18 mouse cellular contexts compared by ENCODE assay signal in the genomic region with DNA sequence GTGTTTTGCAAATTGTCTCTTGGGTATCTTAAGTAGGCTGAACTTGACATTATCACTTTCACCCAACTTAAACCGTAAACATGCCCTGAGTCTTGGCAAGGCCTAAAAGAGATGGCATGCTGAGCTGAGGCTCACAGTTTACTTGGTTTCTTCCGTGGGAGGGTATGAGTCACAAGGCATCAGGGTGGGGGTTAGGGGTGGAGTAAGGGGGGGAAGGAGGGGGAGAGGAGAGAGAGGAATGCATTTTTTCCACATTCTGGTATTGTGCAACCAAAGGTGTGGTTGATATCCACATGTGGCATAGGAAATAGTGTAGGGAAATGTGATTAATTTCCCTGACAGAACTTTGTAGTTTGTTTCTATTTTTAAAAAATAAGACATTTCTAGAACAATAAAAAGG. TPM values are rescaled to one million over a fixed set of nuclear protein-coding genes. Genes with fewer than 3 reads are reported as not detected.
A peak's percentile ranks its signal among the peaks of the same experiment; 100 is the strongest.
DNase-seq lines count a peak whose midpoint lies in the region; ATAC-seq and TF ChIP-seq lines count a peak whose summit lies in the region.
"Had no signal": no experiment of that assay in that cellular context is flagged by ENCODE, and none has a peak within 500 bp of the region (broad histone marks: within the 10 kb centered on the region; RNA-seq: fewer than 3 reads in every experiment).

No protein-coding gene starts in this region.

- 47% methylated on average over 2 of the region's 2 CpGs for WGBS in intestine, embryonic 15.5 days
- WGBS in intestine, postnatal 0 days = 40% methylated on average over 2 of the region's 2 CpGs

- H3K36me3 ChIP-seq in intestine, embryonic 15.5 days = no peaks in the 10 kb centered on the region
- H3K36me3 ChIP-seq in intestine, postnatal 0 days (ENCODE audit: control insufficient read depth, insufficient read depth) = no peaks in the 10 kb centered on the region
- H3K36me3 ChIP-seq in C2C12 (ENCODE audit: control insufficient read depth, insufficient read depth) = no peaks in the 10 kb centered on the region
- H3K36me3 ChIP-seq: embryonic facial prominence, embryonic 12.5 days; forebrain, embryonic 10.5 days; heart, embryonic 15.5 days; hindbrain, embryonic 12.5 days had no signal

- ATAC-seq in intestine, embryonic 15.5 days = peak; percentile 44; the same call in 1 of the 2 replicates
- ATAC-seq in intestine, postnatal 0 days = no peak

- H3K4me3 ChIP-seq in intestine, embryonic 15.5 days (replicated peaks) = no peak overlapping the region
- H3K4me3 ChIP-seq in intestine, postnatal 0 days (ENCODE audit: low read depth, low read length) = no peak overlapping the region
- H3K4me3 ChIP-seq in C2C12 (ENCODE audit: insufficient read depth, poor library complexity, severe bottlenecking) = no peak overlapping the region
- H3K4me3 ChIP-seq: embryonic facial prominence, embryonic 12.5 days; forebrain, embryonic 10.5 days; heart, embryonic 15.5 days; hindbrain, embryonic 12.5 days had no signal

- no peaks in the 10 kb centered on the region for H3K79me3 ChIP-seq in C2C12 (ENCODE audit: low read depth)

- no peak overlapping the region for H3K9ac ChIP-seq in intestine, embryonic 15.5 days
- H3K9ac ChIP-seq in intestine, postnatal 0 days (ENCODE audit: low read depth, low read length) = no peak overlapping the region
- H3K9ac ChIP-seq: embryonic facial prominence, embryonic 12.5 days; heart, embryonic 15.5 days; hindbrain, embryonic 12.5 days had no signal

- H3K79me2 ChIP-seq in C2C12 (ENCODE audit: control insufficient read depth, insufficient read depth) = no peaks in the 10 kb centered on the region

- DNase-seq in fibroblast of lung, adult 2 months (ENCODE audit: low read depth) = peak; percentile 46
- DNase-seq in lung, postnatal 4 days = peak; percentile 40 to 42
- no peak for DNase-seq in left cerebral cortex, postnatal 36 days (ENCODE audit: low spot score in 2 of 2)
- DNase-seq in cerebellum, postnatal 14 days = no peak
- DNase-seq: cerebellum, adult 9-11 months; kidney, adult 9 months; liver had no signal

- H3ac ChIP-seq in C2C12 (ENCODE audit: control insufficient read depth, insufficient read length, low read depth) = no peak overlapping the region

- H3K27ac ChIP-seq in intestine, embryonic 15.5 days = no peak overlapping the region
- H3K27ac ChIP-seq in intestine, postnatal 0 days (ENCODE audit: low read depth, low read length) = no peak overlapping the region
- H3K27ac ChIP-seq: embryonic facial prominence, embryonic 12.5 days; forebrain, embryonic 10.5 days; heart, embryonic 15.5 days; hindbrain, embryonic 12.5 days had no signal

- TF ChIP-seq CTCF in intestine, postnatal 0 days (IDR thresholded peaks at IDR 0.05; ENCODE audit: low read depth) = no peak
- no peak for TF ChIP-seq CTCF in C2C12 (IDR thresholded peaks at IDR 0.05; ENCODE audit: control insufficient read depth, insufficient read depth, insufficient read length)

- no peaks in the 10 kb centered on the region for H3K27me3 ChIP-seq in intestine, embryonic 15.5 days (replicated peaks)
- H3K27me3 ChIP-seq in intestine, postnatal 0 days (replicated peaks; ENCODE audit: control insufficient read depth, insufficient read depth, low read length) = peaks cover 24% of the 10 kb centered on the region; the same call in 1 of the 2 replicates
- H3K27me3 ChIP-seq in C2C12 (ENCODE audit: control insufficient read depth, insufficient read depth, insufficient read length) = no peaks in the 10 kb centered on the region
- H3K27me3 ChIP-seq: embryonic facial prominence, embryonic 12.5 days; heart, embryonic 15.5 days had no signal

- H3K9me3 ChIP-seq in intestine, embryonic 15.5 days = no peaks in the 10 kb centered on the region
- no peaks in the 10 kb centered on the region for H3K9me3 ChIP-seq in intestine, postnatal 0 days (ENCODE audit: control insufficient read depth)
- H3K9me3 ChIP-seq: embryonic facial prominence, embryonic 12.5 days; forebrain, embryonic 10.5 days; heart, embryonic 15.5 days; hindbrain, embryonic 12.5 days had no signal

- intact Hi-C loops in left cerebral cortex, postnatal 36 days (cut with DNase I) = no loop called here

- no peak overlapping the region for H3K4me2 ChIP-seq in intestine, embryonic 15.5 days (replicated peaks)
- H3K4me2 ChIP-seq in intestine, postnatal 0 days (replicated peaks; ENCODE audit: low read depth) = no peak overlapping the region
- H3K4me2 ChIP-seq: embryonic facial prominence, embryonic 12.5 days; heart, embryonic 15.5 days; hindbrain, embryonic 12.5 days had no signal

- no peaks in the 10 kb centered on the region for H3K4me1 ChIP-seq in intestine, embryonic 15.5 days (replicated peaks)
- H3K4me1 ChIP-seq in intestine, postnatal 0 days (replicated peaks; ENCODE audit: control insufficient read depth, insufficient read depth, low read length) = 0 out of 2 replicates have a peak, but pooled peaks cover 2% of the 10 kb centered on the region
- H3K4me1 ChIP-seq: embryonic facial prominence, embryonic 12.5 days; forebrain, embryonic 10.5 days; heart, embryonic 15.5 days; hindbrain, embryonic 12.5 days had no signal

TF ChIP-seq in C2C12, 6 proteins besides CTCF, POLR2A, EP300 and RAD21:
- TF ChIP-seq CEBPB (IDR thresholded peaks at IDR 0.05; ENCODE audit: low read depth) = peak; percentile 99
- TF ChIP-seq MYOD1 (IDR thresholded peaks at IDR 0.05; ENCODE audit: control insufficient read depth, insufficient read length, low read depth) = no peak

RNA-seq across cellular contexts. Expression of a gene that starts 7.7 kb away (rescaled TPM):
- 2.1 and 2.6 TPM in 2 replicates for polyA plus RNA-seq in intestine, embryonic 15.5 days (2015; fragmentation: Nextera tagmentation; extraction: Ambion mirVana)
- polyA plus RNA-seq in intestine, postnatal 0 days (2015; fragmentation: Nextera tagmentation; extraction: Ambion mirVana) = 1.3 and 1.7 TPM in 2 replicates
- 0.20 TPM for polyA plus RNA-seq in C2C12 (2012; fragmentation: generic; extraction: Trizol)
- total RNA-seq in left cerebral cortex, postnatal 36 days (2021) = 1 to 10 TPM in 1 of 2 experiments, under 1 TPM in 1; 0.75 to 1.2 TPM
- total RNA-seq: granulocyte monocyte progenitor cell, adult 5-6 weeks; megakaryocyte, adult 5-6 weeks had no signal

RNA-seq across cellular contexts. Expression of a gene that starts 42.6 kb away (rescaled TPM):
- polyA plus RNA-seq in intestine, embryonic 15.5 days (2015; fragmentation: Nextera tagmentation; extraction: Ambion mirVana) = not detected in 2 replicates
- polyA plus RNA-seq in intestine, postnatal 0 days (2015; fragmentation: Nextera tagmentation; extraction: Ambion mirVana) = 0.09 and 0.25 TPM in 2 replicates
- polyA plus RNA-seq in C2C12 (2012; fragmentation: generic; extraction: Trizol) = not detected
- total RNA-seq in left cerebral cortex, postnatal 36 days (2021) = not detected
- total RNA-seq: granulocyte monocyte progenitor cell, adult 5-6 weeks; layer of hippocampus, adult 8-10 months; megakaryocyte, adult 5-6 weeks had no signal
- polyA plus RNA-seq: embryonic facial prominence, embryonic 12.5 days; forebrain, embryonic 10.5 days; heart, embryonic 15.5 days; hindbrain, embryonic 12.5 days; neural tube, embryonic 14.5 days had no signal

Comparison
In these comparisons a context has a peak if more than half of its experiments do, and no peak if none do; other contexts are left out.
1. DNase-seq: peak in fibroblast of lung, adult 2 months (single experiment) and lung, postnatal 4 days (2 of 2); none in left cerebral cortex, postnatal 36 days (0 of 2) and cerebellum, postnatal 14 days (0 of 2).